In genomic region chr10:13882490-13882889, GRCm38 (mm10) we compare ENCODE assay signal across 16 mouse cellular contexts. TPM values are rescaled to one million over a fixed set of nuclear protein-coding genes. Genes with fewer than 3 reads are reported as not detected.
A peak's percentile ranks its signal among the peaks of the same experiment; 100 is the strongest.
DNase-seq lines count a peak whose midpoint lies in the region.
"Had no signal": no experiment of that assay in that cellular context is flagged by ENCODE, and none has a peak within 500 bp of the region (broad histone marks: within the 10 kb centered on the region; RNA-seq: fewer than 3 reads in every experiment).

No protein-coding gene starts in this region.

- H3K27me3 ChIP-seq in heart, embryonic 10.5 days (ENCODE audit: insufficient read depth, poor library complexity, severe bottlenecking), result no peaks in the 10 kb centered on the region
- H3K27me3 ChIP-seq in hindbrain, embryonic 10.5 days (ENCODE audit: insufficient read depth, poor library complexity, severe bottlenecking), result no peaks in the 10 kb centered on the region
- H3K27me3 ChIP-seq: embryonic facial prominence, embryonic 13.5 days; midbrain, embryonic 15.5 days had no signal

- H3K27ac ChIP-seq in heart, embryonic 10.5 days, result no peak overlapping the region
- no peak overlapping the region for H3K27ac ChIP-seq in hindbrain, embryonic 10.5 days
- H3K27ac ChIP-seq: embryonic facial prominence, embryonic 13.5 days; limb, embryonic 10.5 days; midbrain, embryonic 15.5 days had no signal

- no peaks in the 10 kb centered on the region for H3K36me3 ChIP-seq in heart, embryonic 10.5 days
- H3K36me3 ChIP-seq in hindbrain, embryonic 10.5 days, result no peaks in the 10 kb centered on the region
- H3K36me3 ChIP-seq: embryonic facial prominence, embryonic 13.5 days; limb, embryonic 10.5 days; midbrain, embryonic 15.5 days had no signal

- DNase-seq in heart, adult 11 months, result peak; percentile 40
- DNase-seq in heart, embryonic 10.5 days (ENCODE audit: low spot score), result no peak
- DNase-seq in A20 (ENCODE audit: low read depth, low spot score) (peak; percentile 61), ZHBTc4 (ENCODE audit: low read depth, low spot score) (peak; percentile 9)
- DNase-seq in naive thymus-derived CD4-positive, alpha-beta T cell, adult 2 months (ENCODE audit: low read depth), result peak; percentile 66
- DNase-seq in urinary bladder, postnatal 25 days (ENCODE audit: low spot score), result no peak
- DNase-seq in cerebellum, postnatal 4 days (ENCODE audit: low spot score in 2 of 2), result no peak
- DNase-seq in hindbrain, embryonic 10.5 days (ENCODE audit: low spot score), result no peak
- DNase-seq: cerebellum, postnatal 14 days; gastrocnemius, postnatal 14 days; heart, postnatal 10 days; lung, embryonic 14.5 days; right cerebral cortex, postnatal 4 days had no signal

- WGBS in heart, embryonic 10.5 days, result 58% methylated on average over 9 of the region's 9 CpGs
- WGBS in hindbrain, embryonic 10.5 days, result 69% methylated on average over 9 of the region's 9 CpGs

- no peaks in the 10 kb centered on the region for H3K4me1 ChIP-seq in heart, embryonic 10.5 days
- H3K4me1 ChIP-seq in hindbrain, embryonic 10.5 days (replicated peaks), result no peaks in the 10 kb centered on the region
- H3K4me1 ChIP-seq: embryonic facial prominence, embryonic 13.5 days; limb, embryonic 10.5 days; midbrain, embryonic 15.5 days had no signal

- no peak overlapping the region for H3K4me3 ChIP-seq in heart, embryonic 10.5 days
- no peak overlapping the region for H3K4me3 ChIP-seq in hindbrain, embryonic 10.5 days
- H3K4me3 ChIP-seq: embryonic facial prominence, embryonic 13.5 days; limb, embryonic 10.5 days; midbrain, embryonic 15.5 days had no signal

- no peaks in the 10 kb centered on the region for H3K9me3 ChIP-seq in heart, embryonic 10.5 days
- H3K9me3 ChIP-seq in hindbrain, embryonic 10.5 days, result no peaks in the 10 kb centered on the region
- H3K9me3 ChIP-seq: embryonic facial prominence, embryonic 13.5 days; limb, embryonic 10.5 days; midbrain, embryonic 15.5 days had no signal

RNA-seq across cellular contexts. Expression of gene Aig1, which starts 13.7 kb away (rescaled TPM):
- 28.8 and 34.4 TPM in 2 replicates for polyA plus RNA-seq in heart, embryonic 10.5 days (2016; fragmentation: Nextera tagmentation; extraction: Ambion mirVana)
- polyA plus RNA-seq in hindbrain, embryonic 10.5 days (2016; fragmentation: Nextera tagmentation; extraction: Ambion mirVana), result 32.5 and 38.6 TPM in 2 replicates

Comparison
In these comparisons a context has a peak if more than half of its experiments do, and no peak if none do; other contexts are left out.
1. DNase-seq: peak in heart, adult 11 months (single experiment), A20 (single experiment), ZHBTc4 (single experiment) and naive thymus-derived CD4-positive, alpha-beta T cell, adult 2 months (single experiment); none in heart, embryonic 10.5 days (single experiment), urinary bladder, postnatal 25 days (single experiment), cerebellum, postnatal 4 days (0 of 2) and hindbrain, embryonic 10.5 days (single experiment).